ENCODE assay signal across 10 mouse cellular contexts in the genomic region with DNA sequence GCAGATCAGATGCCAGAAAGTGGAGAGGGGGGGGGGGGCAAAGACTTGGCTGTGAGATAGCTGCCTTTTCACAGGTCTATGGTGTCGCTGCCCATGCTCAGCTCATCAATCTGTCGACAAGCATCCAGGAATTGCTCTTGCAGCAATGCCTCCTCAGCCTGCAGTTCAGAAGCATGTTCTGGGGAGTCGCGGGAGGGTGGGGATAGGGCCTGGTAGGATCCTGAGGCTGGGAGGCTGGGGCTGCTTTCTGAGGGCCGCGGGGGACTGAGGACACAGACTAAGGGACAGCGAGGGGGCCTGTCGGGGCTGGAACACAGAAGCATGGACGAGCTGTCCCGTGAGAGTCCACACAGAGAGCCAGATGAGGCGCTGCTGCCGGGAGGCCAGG. TPM values are rescaled to one million over a fixed set of nuclear protein-coding genes. Genes with fewer than 3 reads are reported as not detected.
DNase-seq lines count a peak whose midpoint lies in the region; ATAC-seq lines count a peak whose summit lies in the region.
"Had no signal": no experiment of that assay in that cellular context is flagged by ENCODE, and none has a peak within 500 bp of the region (broad histone marks: within the 10 kb centered on the region; RNA-seq: fewer than 3 reads in every experiment).

No protein-coding gene starts in this region.

- WGBS in liver, embryonic 11.5 days = 6% methylated on average over 12 of the region's 12 CpGs
- 4% methylated on average over 12 of the region's 12 CpGs for WGBS in forebrain, embryonic 10.5 days
- WGBS in midbrain, embryonic 16.5 days = 16% methylated on average over 12 of the region's 12 CpGs

- no peaks in the 10 kb centered on the region for H3K9me3 ChIP-seq in liver, embryonic 11.5 days (ENCODE audit: control insufficient read depth, low read length)
- no peaks in the 10 kb centered on the region for H3K9me3 ChIP-seq in forebrain, embryonic 10.5 days
- H3K9me3 ChIP-seq in midbrain, embryonic 16.5 days (replicated peaks; ENCODE audit: control insufficient read depth, low read length, poor library complexity, severe bottlenecking) = no peaks in the 10 kb centered on the region

- peaks cover 6% of the 10 kb centered on the region; the same call in 1 of the 2 replicates for H3K4me1 ChIP-seq in liver, embryonic 11.5 days (replicated peaks; ENCODE audit: control insufficient read depth, insufficient read depth, low read length)
- peaks cover 31% of the 10 kb centered on the region for H3K4me1 ChIP-seq in forebrain, embryonic 10.5 days
- H3K4me1 ChIP-seq in midbrain, embryonic 16.5 days (ENCODE audit: control insufficient read depth, insufficient read depth, low read length) = peaks cover 7% of the 10 kb centered on the region

- peaks cover 73% of the 10 kb centered on the region for H3K27me3 ChIP-seq in liver, embryonic 11.5 days (replicated peaks; ENCODE audit: control insufficient read depth, insufficient read depth, low read length)
- peaks cover 89% of the 10 kb centered on the region for H3K27me3 ChIP-seq in forebrain, embryonic 10.5 days (ENCODE audit: poor library complexity, severe bottlenecking)
- peaks cover 37% of the 10 kb centered on the region for H3K27me3 ChIP-seq in midbrain, embryonic 16.5 days (ENCODE audit: control insufficient read depth, insufficient read depth, low read depth, low read length)

- H3K4me2 ChIP-seq in liver, embryonic 11.5 days = peak overlapping the region; percentile 88
- peak overlapping the region; percentile 68; the same call in 1 of the 2 replicates for H3K4me2 ChIP-seq in midbrain, embryonic 16.5 days (ENCODE audit: low read length)

- no peaks in the 10 kb centered on the region for H3K36me3 ChIP-seq in liver, embryonic 11.5 days (ENCODE audit: control insufficient read depth, insufficient read depth, low read length)
- no peaks in the 10 kb centered on the region for H3K36me3 ChIP-seq in forebrain, embryonic 10.5 days (replicated peaks)
- H3K36me3 ChIP-seq in midbrain, embryonic 16.5 days (ENCODE audit: control insufficient read depth, insufficient read depth, low read length) = no peaks in the 10 kb centered on the region

- ATAC-seq in liver, embryonic 11.5 days (replicated peaks; ENCODE audit: low FRiP score) = no peak
- peak; percentile 1 for ATAC-seq in inflammation-experienced regulatory T-cells, adult 6 months
- ATAC-seq in midbrain, embryonic 16.5 days = no peak

- DNase-seq in liver, embryonic 11.5 days (ENCODE audit: low spot score) = no peak
- no peak for DNase-seq in liver
- DNase-seq in forebrain, embryonic 10.5 days (ENCODE audit: extremely low spot score, low spot score) = peak; percentile 37
- no peak for DNase-seq in cerebellum, adult 9-11 months
- no peak for DNase-seq in gastrocnemius, postnatal 25 days
- DNase-seq in layer of hippocampus, adult 8-10 months (ENCODE audit: low spot score in 2 of 2) = no peak

- H3K9ac ChIP-seq in liver, embryonic 11.5 days (ENCODE audit: low read depth, low read length) = no peak overlapping the region; the same call in 1 of the 2 replicates
- peak overlapping the region; percentile 60; the same call in 1 of the 2 replicates for H3K9ac ChIP-seq in midbrain, embryonic 16.5 days (ENCODE audit: low read depth, low read length)

- H3K4me3 ChIP-seq in liver, embryonic 11.5 days (ENCODE audit: low read depth, low read length) = peak overlapping the region; percentile 51; the same call in 1 of the 2 replicates
- H3K4me3 ChIP-seq in forebrain, embryonic 10.5 days = peak overlapping the region; percentile 65
- H3K4me3 ChIP-seq in midbrain, embryonic 16.5 days (ENCODE audit: low read depth, low read length) = peak overlapping the region; percentile 45

- no peak overlapping the region for H3K27ac ChIP-seq in liver, embryonic 11.5 days (ENCODE audit: low read depth, low read length)
- peak overlapping the region; percentile 87; the same call in 1 of the 2 replicates for H3K27ac ChIP-seq in forebrain, embryonic 10.5 days
- no peak overlapping the region for H3K27ac ChIP-seq in midbrain, embryonic 16.5 days (ENCODE audit: low read length)

RNA-seq across cellular contexts. Expression of a gene that starts 4.9 kb away (rescaled TPM):
- 48.4 and 54.6 TPM in 2 replicates for polyA plus RNA-seq in liver, embryonic 11.5 days (2014; fragmentation: Nextera tagmentation; extraction: Ambion mirVana)
- 53.8 and 58.1 TPM in 2 replicates for polyA plus RNA-seq in forebrain, embryonic 10.5 days (2016; fragmentation: Nextera tagmentation; extraction: Ambion mirVana)
- polyA plus RNA-seq in inflammation-experienced regulatory T-cells, adult 6 months (2017; shearing (Covaris generic)) = 10 to 100 TPM; 51.7 to 58.2 (median 54.8) TPM
- 43.1 and 43.4 TPM in 2 replicates for polyA plus RNA-seq in midbrain, embryonic 16.5 days (2015; fragmentation: Nextera tagmentation; extraction: Ambion mirVana)
- total RNA-seq in gastrocnemius, postnatal 25 days (2021) = 10 to 100 TPM; 13.7 to 14.1 TPM
- 10 to 100 TPM; 38.0 to 52.6 (median 44.6) TPM for total RNA-seq in layer of hippocampus, adult 8-10 months (2022)

RNA-seq across cellular contexts. Expression of a gene that starts 9.7 kb away (rescaled TPM):
- 0.34 and 0.55 TPM in 2 replicates for polyA plus RNA-seq in liver, embryonic 11.5 days (2014; fragmentation: Nextera tagmentation; extraction: Ambion mirVana)
- 1.3 and 1.8 TPM in 2 replicates for polyA plus RNA-seq in forebrain, embryonic 10.5 days (2016; fragmentation: Nextera tagmentation; extraction: Ambion mirVana)
- not detected for polyA plus RNA-seq in inflammation-experienced regulatory T-cells, adult 6 months (2017; shearing (Covaris generic))
- polyA plus RNA-seq in midbrain, embryonic 16.5 days (2015; fragmentation: Nextera tagmentation; extraction: Ambion mirVana) = 11.4 and 11.6 TPM in 2 replicates
- total RNA-seq in gastrocnemius, postnatal 25 days (2021) = 1 to 10 TPM in 1 of 2 experiments, under 1 TPM in 1; 0.97 to 1.1 TPM
- 1 to 10 TPM; 2.6 to 3.5 (median 3.0) TPM for total RNA-seq in layer of hippocampus, adult 8-10 months (2022)
- total RNA-seq: hematopoietic stem cell, adult 5-6 weeks; monocyte, adult 5-6 weeks had no signal

RNA-seq across cellular contexts. Expression of a gene that starts 46.5 kb away (rescaled TPM):
- polyA plus RNA-seq in liver, embryonic 11.5 days (2014; fragmentation: Nextera tagmentation; extraction: Ambion mirVana) = 26.5 and 26.7 TPM in 2 replicates
- 39.6 and 39.7 TPM in 2 replicates for polyA plus RNA-seq in forebrain, embryonic 10.5 days (2016; fragmentation: Nextera tagmentation; extraction: Ambion mirVana)
- 10 to 100 TPM; 10.7 to 21.0 (median 14.8) TPM for polyA plus RNA-seq in inflammation-experienced regulatory T-cells, adult 6 months (2017; shearing (Covaris generic))
- 63.8 and 70.6 TPM in 2 replicates for polyA plus RNA-seq in midbrain, embryonic 16.5 days (2015; fragmentation: Nextera tagmentation; extraction: Ambion mirVana)
- total RNA-seq in gastrocnemius, postnatal 25 days (2021) = 10 to 100 TPM; 13.6 to 15.5 TPM
- 10 to 100 TPM; 36.4 to 45.0 (median 41.1) TPM for total RNA-seq in layer of hippocampus, adult 8-10 months (2022)
